Mouse (Mus musculus) liver, embryonic 14.5 days (tissue): ENCODE measurements around the gene Mcidas.
"Not testable (repeated sequence)": the region's sequence is repeated elsewhere in the genome, so short reads cannot be mapped to it uniquely, and the experiment has no call there.

Experiments
- CTCF ChIP-seq: IDR thresholded peaks from 2 replicates; pipeline ENCODE4 v1.5.1; 2016; ENCODE audit warnings: antibody characterized with exemption, low read depth, control low read depth
- EP300 ChIP-seq: IDR thresholded peaks from 2 replicates; pipeline ENCODE4 v1.6.1; 2016; ENCODE audit warnings: antibody characterized with exemption, low read depth

DNA sequence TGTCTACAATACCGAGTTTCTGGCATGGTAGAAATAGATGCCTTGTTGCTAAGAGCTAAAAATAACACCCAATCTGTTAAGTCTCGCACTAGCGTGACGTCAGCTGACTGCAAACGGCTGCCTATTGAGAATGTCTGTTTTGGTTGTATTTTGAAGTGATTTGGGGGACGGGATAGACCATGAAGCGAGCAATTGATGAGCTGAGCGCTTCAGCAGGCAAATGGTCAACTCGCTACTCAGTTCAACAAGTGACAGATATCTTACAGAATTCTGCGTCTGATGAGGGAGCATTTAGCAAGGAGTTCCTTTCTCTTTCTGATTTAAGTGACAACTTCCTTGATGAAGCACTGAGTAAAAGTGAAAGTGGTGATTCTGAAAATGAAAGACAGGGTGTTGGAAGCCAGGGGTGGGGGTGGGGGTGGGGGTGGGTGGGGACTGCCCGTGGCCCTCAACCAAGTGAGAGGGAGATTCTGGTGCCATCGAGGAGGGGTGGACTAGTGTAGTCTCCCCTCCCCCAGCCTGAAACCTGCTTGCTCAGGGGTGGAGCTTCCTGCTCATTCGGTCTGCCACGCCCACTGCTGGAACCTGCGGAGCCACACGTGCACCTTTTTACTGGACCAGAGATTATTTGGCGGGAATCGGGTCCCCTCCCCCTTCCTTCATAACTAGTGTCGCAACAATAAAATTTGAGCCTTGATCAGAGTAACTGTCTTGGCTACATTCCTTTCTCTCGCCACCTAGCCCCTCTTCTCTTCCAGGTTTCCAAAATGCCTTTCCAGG lies 19.7 kb downstream of the Mcidas start:
- TF ChIP-seq CTCF, EP300: not testable (repeated sequence)
